Mouse (Mus musculus) ES-Bruce4 (cell line): ENCODE results near the gene Usp46.

ENCODE experiments used
- EP300 ChIP-seq: IDR thresholded peaks from 2 replicates; pipeline ENCODE4 v1.6.1; 2011; ENCODE audit warnings: low read depth, low read length; ENCODE audit not compliant: insufficient read depth
- POLR2A ChIP-seq: IDR thresholded peaks from one replicate; pipeline ENCODE4 v1.8.1; 2011; ENCODE audit warnings: low read length; ENCODE audit not compliant: insufficient read depth

GRCm38 (mm10) chr5:74061408-74062047, 6.7 kb downstream of the Usp46 start:
- TF ChIP-seq EP300 (no peak), POLR2A (no peak)
